Mouse (Mus musculus) liver, embryonic 15.5 days (tissue): ENCODE results near the gene Itgb5. TPM values are rescaled to one million over a fixed set of nuclear protein-coding genes. Genes with fewer than 3 reads are reported as not detected.

Experiments
- ATAC-seq: fragments of 200-750 bp; cut with Nextera tagmentation; 2 replicates; pipeline ENCODE4 v1.8.0; 2017; ENCODE audit warnings: moderate number of reproducible peaks, mild to moderate bottlenecking, moderate library complexity; ENCODE audit not compliant: insufficient read depth
- H3K27ac ChIP-seq: fragments of 300-500 bp; sonication (generic); replicated peaks from 2 replicates; pipeline ENCODE4 v1.5.1; 2015; ENCODE audit warnings: mild to moderate bottlenecking, inconsistent platforms
- H3K27me3 ChIP-seq: fragments of 300-500 bp; sonication (generic); 2 replicates; pipeline ENCODE4 v1.6.1; 2015; ENCODE audit warnings: mild to moderate bottlenecking, inconsistent platforms
- H3K36me3 ChIP-seq: fragments of 300-500 bp; sonication (generic); replicated peaks from 2 replicates; pipeline ENCODE4 v1.6.1; 2015; ENCODE audit warnings: moderate library complexity, mild to moderate bottlenecking, inconsistent platforms
- H3K4me1 ChIP-seq: fragments of 300-500 bp; sonication (generic); replicated peaks from 2 replicates; pipeline ENCODE4 v1.6.1; 2015; ENCODE audit warnings: inconsistent platforms
- H3K4me2 ChIP-seq: fragments of 300-500 bp; sonication (generic); 2 replicates; pipeline ENCODE4 v1.6.1; 2015; ENCODE audit warnings: moderate library complexity, mild to moderate bottlenecking, inconsistent platforms
- H3K4me3 ChIP-seq: fragments of 300-500 bp; sonication (generic); replicated peaks from 2 replicates; pipeline ENCODE4 v1.5.1; 2015; ENCODE audit warnings: mild to moderate bottlenecking, inconsistent platforms
- H3K9ac ChIP-seq: fragments of 300-500 bp; sonication (generic); 2 replicates; pipeline ENCODE4 v1.6.1; 2015; ENCODE audit warnings: moderate library complexity, mild to moderate bottlenecking, inconsistent platforms
- H3K9me3 ChIP-seq: fragments of 300-500 bp; sonication (generic); replicated peaks from 2 replicates; pipeline ENCODE4 v1.6.1; 2016; ENCODE audit warnings: inconsistent platforms
- WGBS: fragments of 180-500 bp; shearing (Covaris S2); methylation state at CpG from one replicate; pipeline ENCODE4 v1.1.7; 2015; ENCODE audit warnings: mixed read lengths; ENCODE audit not compliant: insufficient replicate concordance; 5-methylcytosine and 5-hydroxymethylcytosine counted together
- polyA plus RNA-seq: library from polyadenylated mRNA; unstranded; fragments of >200 nt; fragmentation: Nextera tagmentation; extraction: Ambion mirVana; gene quantifications from 2 replicates; pipeline ENCODE4 v1.2.1, GENCODE M21; 2015

Gene Itgb5
- polyA plus RNA-seq, 1 experiment from 2014 or later, result 16.2 TPM

GRCm38 (mm10) chr16:33931682-33932081 is 102.2 kb downstream of the Itgb5 start:
- Histone ChIP-seq H3K4me2 (no peak overlapping the region), H3K36me3 (no peaks in the 10 kb centered on the region), H3K4me3 (no peak overlapping the region), H3K4me1 (peaks cover 21% of the 10 kb centered on the region), H3K27me3 (no peaks in the 10 kb centered on the region), H3K9ac (no peak overlapping the region), H3K9me3 (no peaks in the 10 kb centered on the region), H3K27ac (no peak overlapping the region)
- no peak for ATAC-seq
- 43% methylated on average over 2 of the region's 2 CpGs for WGBS

- ATAC-seq, result no peak
- no peak overlapping the region for H3K4me2 ChIP-seq
- peaks cover 21% of the 10 kb centered on the region for H3K4me1 ChIP-seq
- no peak overlapping the region for H3K4me3 ChIP-seq
- no peaks in the 10 kb centered on the region for H3K36me3 ChIP-seq
- H3K27me3 ChIP-seq, result no peaks in the 10 kb centered on the region
- H3K9me3 ChIP-seq, result no peaks in the 10 kb centered on the region
- WGBS, result 35% methylated on average over 5 of the region's 5 CpGs
- H3K9ac ChIP-seq, result no peak overlapping the region
- H3K27ac ChIP-seq, result no peak overlapping the region
Measured at GRCm38 (mm10) chr16:33932126-33932525, 102.7 kb downstream of the Itgb5 start.

GRCm38 (mm10) chr16:33933411-33933810 is 103.9 kb downstream of the Itgb5 start:
- H3K4me1 ChIP-seq, result peaks cover 21% of the 10 kb centered on the region
- ATAC-seq, result no peak
- H3K9ac ChIP-seq, result no peak overlapping the region
- no peak overlapping the region for H3K27ac ChIP-seq
- no peaks in the 10 kb centered on the region for H3K27me3 ChIP-seq
- H3K4me3 ChIP-seq, result no peak overlapping the region
- WGBS, result 66% methylated on average over 11 of the region's 11 CpGs
- no peak overlapping the region for H3K4me2 ChIP-seq
- H3K9me3 ChIP-seq, result no peaks in the 10 kb centered on the region
- H3K36me3 ChIP-seq, result no peaks in the 10 kb centered on the region

- no peaks in the 10 kb centered on the region for H3K27me3 ChIP-seq
- H3K9ac ChIP-seq, result no peak overlapping the region
- no peak for ATAC-seq
- peak overlapping the region; percentile 19; the same call in 1 of the 2 replicates for H3K27ac ChIP-seq
- no peak overlapping the region for H3K4me2 ChIP-seq
- peaks cover 16% of the 10 kb centered on the region for H3K4me1 ChIP-seq
- WGBS, result 42% methylated on average over 5 of the region's 5 CpGs
- H3K36me3 ChIP-seq, result no peaks in the 10 kb centered on the region
- no peaks in the 10 kb centered on the region for H3K9me3 ChIP-seq
- no peak overlapping the region for H3K4me3 ChIP-seq
Measured at GRCm38 (mm10) chr16:33934701-33935406, 105.4 kb downstream of the Itgb5 start.

- no peaks in the 10 kb centered on the region for H3K9me3 ChIP-seq
- no peak overlapping the region for H3K27ac ChIP-seq
- no peaks in the 10 kb centered on the region for H3K36me3 ChIP-seq
- no peak overlapping the region for H3K9ac ChIP-seq
- peaks cover 16% of the 10 kb centered on the region for H3K4me1 ChIP-seq
- no peak overlapping the region for H3K4me2 ChIP-seq
- no peaks in the 10 kb centered on the region for H3K27me3 ChIP-seq
- H3K4me3 ChIP-seq, result no peak overlapping the region
- 84% methylated on average over 6 of the region's 6 CpGs for WGBS
- no peak for ATAC-seq
Measured at GRCm38 (mm10) chr16:33935407-33935785, 105.9 kb downstream of the Itgb5 start.

- Histone ChIP-seq H3K9ac (no peak overlapping the region), H3K4me1 (peaks cover 15% of the 10 kb centered on the region), H3K9me3 (no peaks in the 10 kb centered on the region), H3K36me3 (no peaks in the 10 kb centered on the region), H3K27me3 (no peaks in the 10 kb centered on the region), H3K4me3 (no peak overlapping the region), H3K27ac (no peak overlapping the region), H3K4me2 (no peak overlapping the region)
- 48% methylated on average over 4 of the region's 4 CpGs for WGBS
- no peak for ATAC-seq
Measured at GRCm38 (mm10) chr16:33936885-33937284, 107.4 kb downstream of the Itgb5 start.

- Histone ChIP-seq H3K4me2 (no peak overlapping the region), H3K27me3 (no peaks in the 10 kb centered on the region), H3K4me3 (no peak overlapping the region), H3K36me3 (no peaks in the 10 kb centered on the region), H3K27ac (no peak overlapping the region), H3K9me3 (no peaks in the 10 kb centered on the region), H3K9ac (no peak overlapping the region), H3K4me1 (peaks cover 15% of the 10 kb centered on the region)
- WGBS, result 57% methylated on average over 8 of the region's 8 CpGs
- ATAC-seq, result no peak
Measured at GRCm38 (mm10) chr16:33937567-33937966, 108.1 kb downstream of the Itgb5 start.

GRCm38 (mm10) chr16:33938311-33939132 is 109.1 kb downstream of the Itgb5 start:
- peaks cover 15% of the 10 kb centered on the region for H3K4me1 ChIP-seq
- H3K4me3 ChIP-seq, result no peak overlapping the region
- H3K4me2 ChIP-seq, result no peak overlapping the region
- H3K9me3 ChIP-seq, result no peaks in the 10 kb centered on the region
- 58% methylated on average over 12 of the region's 12 CpGs for WGBS
- ATAC-seq, result no peak
- no peak overlapping the region for H3K27ac ChIP-seq
- H3K27me3 ChIP-seq, result no peaks in the 10 kb centered on the region
- H3K36me3 ChIP-seq, result no peaks in the 10 kb centered on the region
- no peak overlapping the region for H3K9ac ChIP-seq

GRCm38 (mm10) chr16:33939133-33939531 is 109.7 kb downstream of the Itgb5 start:
- no peaks in the 10 kb centered on the region for H3K9me3 ChIP-seq
- no peak overlapping the region for H3K9ac ChIP-seq
- 48% methylated on average over 2 of the region's 2 CpGs for WGBS
- H3K4me3 ChIP-seq, result no peak overlapping the region
- H3K27ac ChIP-seq, result no peak overlapping the region
- no peaks in the 10 kb centered on the region for H3K27me3 ChIP-seq
- no peak for ATAC-seq
- H3K4me2 ChIP-seq, result no peak overlapping the region
- no peaks in the 10 kb centered on the region for H3K36me3 ChIP-seq
- H3K4me1 ChIP-seq, result peaks cover 10% of the 10 kb centered on the region

- H3K9ac ChIP-seq, result no peak overlapping the region
- whole genome bisulfite sequencing, result 44% methylated on average over 9 of the region's 9 CpGs
- no peak for ATAC-seq
- no peaks in the 10 kb centered on the region for H3K36me3 ChIP-seq
- H3K9me3 ChIP-seq, result no peaks in the 10 kb centered on the region
- H3K4me2 ChIP-seq, result no peak overlapping the region
- no peak overlapping the region for H3K4me3 ChIP-seq
- H3K27ac ChIP-seq, result no peak overlapping the region
- peaks cover 4% of the 10 kb centered on the region for H3K4me1 ChIP-seq
- H3K27me3 ChIP-seq, result no peaks in the 10 kb centered on the region
Measured at GRCm38 (mm10) chr16:33939636-33940035, 110.2 kb downstream of the Itgb5 start.

GRCm38 (mm10) chr16:33940095-33940494 is 110.6 kb downstream of the Itgb5 start:
- no peak overlapping the region for H3K9ac ChIP-seq
- WGBS, result 62% methylated on average over 5 of the region's 5 CpGs
- peaks cover 4% of the 10 kb centered on the region; the same call in 1 of the 2 replicates for H3K4me1 ChIP-seq
- H3K27ac ChIP-seq, result no peak overlapping the region
- H3K27me3 ChIP-seq, result no peaks in the 10 kb centered on the region
- H3K9me3 ChIP-seq, result no peaks in the 10 kb centered on the region
- no peak overlapping the region for H3K4me2 ChIP-seq
- H3K4me3 ChIP-seq, result no peak overlapping the region
- no peak for ATAC-seq
- H3K36me3 ChIP-seq, result no peaks in the 10 kb centered on the region
